Mouse (Mus musculus): ENCODE measurements around the gene Cep295nl. TPM values are rescaled to one million over a fixed set of nuclear protein-coding genes. Genes with fewer than 3 reads are reported as not detected.
"Not testable (repeated sequence)": the region's sequence is repeated elsewhere in the genome, so short reads cannot be mapped to it uniquely, and the experiment has no call there.

Cep295nl gene
- total RNA-seq, 4 experiments from 2014 or later, result 0.82 to 1.0 (median 0.88) TPM

DNA sequence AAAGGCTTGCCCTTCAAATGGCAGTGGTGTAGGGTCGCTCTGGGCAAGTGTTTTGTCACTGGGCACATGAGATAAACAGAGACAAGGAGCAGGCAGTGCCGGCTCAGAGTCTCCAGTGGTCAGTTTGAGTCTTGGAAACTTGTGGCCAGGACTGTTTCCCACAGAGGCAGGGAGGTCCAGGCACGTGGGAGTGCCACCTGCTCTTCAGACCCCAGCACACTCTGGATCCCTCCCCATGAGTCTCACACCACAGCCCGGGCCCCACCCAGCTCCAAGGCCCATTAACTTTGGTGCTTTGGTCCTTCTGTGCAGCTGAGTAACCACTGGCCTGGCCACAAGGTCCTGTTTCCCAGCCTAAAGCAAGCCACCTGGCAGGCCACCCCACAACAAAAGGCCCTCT, 20.3 kb downstream of the Cep295nl start:
- no peak for DNase-seq (ENCODE audit: low spot score)

DNA sequence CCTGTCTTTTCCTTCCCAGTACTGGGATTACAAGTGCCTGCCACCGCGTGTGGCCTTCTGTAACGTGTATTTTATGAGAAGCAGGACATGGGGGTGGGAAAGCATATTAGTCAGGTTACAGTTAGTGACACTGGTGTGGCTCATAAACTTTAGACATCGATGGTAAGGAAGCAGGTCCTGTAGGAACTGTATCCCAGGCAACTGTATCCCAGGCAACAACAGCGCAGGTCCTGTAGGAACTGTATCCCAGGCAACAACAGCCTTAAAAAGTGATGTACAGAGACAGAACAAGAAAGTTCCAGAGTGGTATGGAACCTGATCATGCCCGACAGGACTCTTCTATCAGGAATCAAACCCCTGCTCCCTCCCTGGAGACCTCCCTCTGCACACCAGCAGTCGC, 20.8 kb downstream of the Cep295nl start:
- DNase-seq (ENCODE audit: low spot score), result no peak

DNA sequence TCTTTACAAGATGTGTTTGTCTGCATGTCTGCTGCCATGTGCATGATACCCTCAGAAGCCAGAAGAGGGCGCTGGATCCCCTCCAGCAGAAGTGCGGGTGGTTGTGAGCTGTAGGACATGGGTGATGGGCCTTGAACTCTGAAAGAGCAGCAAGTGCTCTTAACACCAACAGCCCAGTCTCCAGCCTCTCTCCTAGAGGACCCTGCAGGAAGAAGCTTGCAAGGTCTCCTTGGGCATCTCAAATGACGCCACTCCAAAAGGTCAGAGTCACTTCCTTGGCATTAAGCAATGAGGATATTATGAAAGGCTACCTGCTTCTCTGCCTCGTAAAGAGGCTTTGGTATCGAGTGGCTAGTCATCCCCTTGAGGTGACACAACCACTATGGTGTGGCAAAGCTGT, 23.6 kb downstream of the Cep295nl start:
- DNase-seq (ENCODE audit: low spot score), result no peak

DNA sequence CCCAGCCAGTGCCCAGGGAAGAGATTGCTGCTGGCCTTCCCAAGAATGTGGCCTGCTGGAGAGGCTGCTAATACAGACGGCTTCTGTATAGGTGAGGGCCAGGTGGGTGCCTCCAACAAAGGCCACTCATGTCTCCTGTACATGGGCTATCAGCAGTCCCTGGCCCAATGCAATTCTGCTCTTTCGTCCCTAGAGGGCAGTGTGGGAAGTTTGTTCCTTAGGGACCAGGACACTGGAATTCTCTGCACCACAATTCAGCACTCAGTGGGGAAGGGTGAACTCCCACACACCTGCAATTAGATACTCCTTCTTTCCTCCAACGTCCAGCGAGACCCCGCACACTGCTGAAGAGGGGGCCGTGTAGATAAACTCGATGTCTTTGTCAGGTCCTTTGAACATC, 25.2 kb downstream of the Cep295nl start:
- DNase-seq (ENCODE audit: low spot score), result peak; percentile 61

DNA sequence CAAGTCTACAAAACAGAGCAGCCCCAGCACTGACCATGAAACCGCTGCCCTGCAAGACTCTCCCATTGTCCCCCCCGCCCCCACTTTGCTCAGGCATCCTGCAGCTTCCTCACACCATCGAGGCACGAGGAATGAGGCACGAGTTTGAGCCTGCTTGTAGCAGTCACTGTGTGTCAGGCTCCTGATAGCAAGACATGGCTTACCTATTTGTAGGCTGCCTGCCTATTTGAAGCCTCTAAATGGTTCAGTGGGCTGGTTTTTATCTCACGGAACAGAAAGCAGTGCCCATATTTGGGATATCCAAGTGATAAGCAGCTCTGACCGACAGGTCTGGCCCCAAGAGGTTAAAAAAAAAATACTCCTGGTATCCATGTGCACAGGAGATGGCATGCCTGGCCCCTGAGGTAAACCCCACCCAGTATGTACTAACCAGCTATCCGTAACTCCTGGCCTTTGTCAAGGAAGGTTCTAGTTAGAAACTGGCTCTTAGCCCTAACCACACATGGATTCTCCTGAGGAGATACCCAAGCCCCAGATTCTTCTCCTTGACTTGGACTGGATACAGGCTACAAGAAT, 26.0 kb downstream of the Cep295nl start:
- no peak for DNase-seq (ENCODE audit: low spot score)

DNA sequence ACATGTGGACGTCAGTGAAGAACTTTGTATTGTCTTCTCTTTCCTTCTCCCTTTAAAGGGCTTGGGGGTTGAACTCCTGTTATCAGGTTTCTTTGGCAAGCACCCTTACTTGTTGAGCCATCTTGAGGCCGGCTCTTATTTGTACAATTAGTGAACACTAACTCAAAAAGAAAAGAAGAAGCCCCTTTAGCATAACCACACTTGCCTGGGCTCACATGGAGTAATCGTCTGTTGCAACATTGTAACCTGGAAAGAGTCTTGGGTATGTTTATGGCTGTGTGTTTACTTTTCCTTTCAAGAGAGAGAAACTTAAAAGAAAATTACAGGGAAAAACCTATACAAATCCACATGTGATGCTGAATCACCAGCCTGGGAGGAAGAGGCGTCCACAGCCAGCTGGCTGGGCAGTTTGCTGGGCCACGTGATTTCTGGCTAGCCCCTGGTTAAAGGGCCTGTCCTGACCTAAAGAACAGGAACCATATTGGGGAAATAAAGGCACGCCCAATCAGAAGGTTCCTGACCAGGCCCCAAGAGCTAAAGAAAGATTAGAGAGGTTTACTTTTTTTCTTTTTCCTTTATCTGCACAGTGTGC, 30.1 kb downstream of the Cep295nl start:
- no peak for DNase-seq (ENCODE audit: low spot score)

DNA sequence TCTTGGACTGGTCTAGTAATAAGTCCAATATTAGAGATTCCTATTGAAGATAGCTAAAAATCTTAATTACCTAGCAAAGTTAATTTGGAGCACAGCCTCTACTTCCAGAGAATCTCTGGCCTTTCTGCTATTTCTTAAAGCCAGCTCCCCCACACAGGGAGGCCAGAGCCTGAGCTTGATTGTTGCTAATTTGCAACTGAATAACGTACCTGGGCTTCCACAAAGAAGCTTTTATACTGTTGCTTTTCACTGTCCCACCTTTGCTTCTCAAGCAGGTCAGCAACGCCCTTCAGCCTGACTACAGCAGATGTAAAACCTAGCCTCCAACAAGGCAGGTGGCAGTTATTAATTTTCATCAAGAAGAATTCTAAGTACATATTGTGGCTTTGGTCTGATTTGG, 34.3 kb downstream of the Cep295nl start:
- DNase-seq (ENCODE audit: low spot score), result not testable (repeated sequence)

DNA sequence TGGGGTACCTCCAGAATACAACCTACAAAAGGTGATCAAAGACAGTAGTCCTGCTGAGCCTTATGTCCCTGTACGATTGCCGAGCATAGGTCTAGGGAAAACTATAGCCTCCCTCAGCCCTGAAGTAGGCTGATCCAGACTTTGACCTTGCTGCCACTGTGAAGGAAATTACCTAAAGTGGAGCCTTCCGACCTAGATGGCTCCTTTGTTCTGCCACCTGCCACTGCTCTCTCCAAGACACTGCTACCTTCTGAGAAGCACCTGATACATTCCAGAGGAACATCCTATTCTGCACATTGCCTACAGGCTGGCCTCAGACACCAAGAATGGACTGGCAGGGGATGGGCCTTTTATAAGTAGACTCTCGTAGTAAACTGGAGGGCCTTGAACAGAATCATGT, 38.3 kb downstream of the Cep295nl start:
- DNase-seq (ENCODE audit: low spot score), result not testable (repeated sequence)

DNA sequence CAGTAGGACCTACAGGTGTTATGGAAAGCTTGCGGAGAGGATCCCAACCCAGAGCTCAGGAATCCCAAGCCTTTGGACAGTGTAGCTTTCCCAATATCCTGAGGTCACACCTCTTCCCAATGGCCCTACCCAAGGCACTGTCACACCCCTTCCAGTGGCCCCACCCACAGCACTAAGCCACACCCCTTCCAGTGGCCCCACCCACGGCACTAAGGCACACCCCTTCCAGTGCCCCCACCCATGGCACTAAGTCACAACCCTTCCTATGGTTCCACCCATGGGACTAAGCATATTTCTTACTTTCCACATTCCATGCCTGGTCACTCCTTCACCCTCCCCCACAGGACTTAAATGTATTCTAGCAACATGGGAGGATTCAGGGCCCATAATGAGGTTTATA, 43.5 kb downstream of the Cep295nl start:
- no peak for DNase-seq (ENCODE audit: low spot score)

DNA sequence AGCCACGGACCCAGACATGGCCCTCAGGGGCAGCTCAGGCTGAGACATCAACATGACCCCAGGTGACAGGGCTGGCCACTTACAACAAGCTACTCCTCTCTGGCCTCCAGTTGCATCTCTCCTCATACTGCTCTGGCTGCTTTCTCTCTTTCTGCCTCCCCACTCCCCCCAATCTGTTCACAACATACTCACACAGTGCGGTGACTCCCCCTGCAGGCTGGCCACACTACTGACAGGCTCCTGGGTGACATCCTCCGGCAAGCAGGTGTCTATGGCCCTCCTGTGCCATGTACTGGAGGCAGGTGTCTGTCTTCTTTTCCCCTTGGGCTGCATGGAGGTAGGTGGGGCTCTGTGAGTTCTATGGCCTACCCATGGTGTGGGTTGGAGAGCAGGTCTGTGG, 44.3 kb downstream of the Cep295nl start:
- no peak for DNase-seq (ENCODE audit: low spot score)

DNA sequence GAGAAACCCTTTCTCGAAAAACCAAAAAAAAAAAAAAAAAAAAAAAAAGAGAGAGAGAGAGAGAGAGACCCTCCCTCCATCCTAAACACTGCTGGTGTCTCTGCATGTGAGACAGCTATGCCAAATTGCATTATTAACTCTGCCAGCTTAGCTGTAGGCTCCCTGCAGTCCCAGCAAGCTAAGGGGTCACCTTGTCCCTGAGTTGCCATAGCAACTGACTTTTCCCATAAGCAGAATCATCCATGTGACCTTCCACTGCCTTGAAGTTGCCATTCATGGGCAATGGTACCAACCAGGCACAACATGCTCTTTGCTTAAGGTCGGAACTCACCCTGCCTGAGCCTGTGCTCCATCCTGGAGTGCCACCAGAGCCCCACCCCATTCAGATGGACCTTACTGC, 47.3 kb downstream of the Cep295nl start:
- DNase-seq (ENCODE audit: low spot score), result no peak

DNA sequence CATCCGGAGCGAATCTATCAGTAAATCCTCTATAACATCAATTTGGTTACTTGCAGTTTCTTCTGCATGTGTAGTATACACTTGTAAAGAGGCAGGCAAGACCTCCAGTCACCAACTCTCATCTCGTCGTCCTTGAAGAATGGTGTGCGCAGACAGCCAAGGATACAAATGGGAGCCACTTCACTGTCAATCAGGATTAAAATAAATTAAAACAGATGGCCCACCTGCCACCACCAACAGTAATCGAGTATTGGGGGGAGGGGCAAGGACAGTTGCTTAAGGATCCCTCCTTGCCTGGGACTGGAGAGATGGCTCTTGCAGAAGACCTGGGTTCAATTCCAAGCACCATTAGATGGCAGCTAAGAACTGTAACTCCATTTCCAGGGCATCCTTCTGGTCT, 49.6 kb downstream of the Cep295nl start:
- DNase-seq (ENCODE audit: low spot score), result no peak

DNA sequence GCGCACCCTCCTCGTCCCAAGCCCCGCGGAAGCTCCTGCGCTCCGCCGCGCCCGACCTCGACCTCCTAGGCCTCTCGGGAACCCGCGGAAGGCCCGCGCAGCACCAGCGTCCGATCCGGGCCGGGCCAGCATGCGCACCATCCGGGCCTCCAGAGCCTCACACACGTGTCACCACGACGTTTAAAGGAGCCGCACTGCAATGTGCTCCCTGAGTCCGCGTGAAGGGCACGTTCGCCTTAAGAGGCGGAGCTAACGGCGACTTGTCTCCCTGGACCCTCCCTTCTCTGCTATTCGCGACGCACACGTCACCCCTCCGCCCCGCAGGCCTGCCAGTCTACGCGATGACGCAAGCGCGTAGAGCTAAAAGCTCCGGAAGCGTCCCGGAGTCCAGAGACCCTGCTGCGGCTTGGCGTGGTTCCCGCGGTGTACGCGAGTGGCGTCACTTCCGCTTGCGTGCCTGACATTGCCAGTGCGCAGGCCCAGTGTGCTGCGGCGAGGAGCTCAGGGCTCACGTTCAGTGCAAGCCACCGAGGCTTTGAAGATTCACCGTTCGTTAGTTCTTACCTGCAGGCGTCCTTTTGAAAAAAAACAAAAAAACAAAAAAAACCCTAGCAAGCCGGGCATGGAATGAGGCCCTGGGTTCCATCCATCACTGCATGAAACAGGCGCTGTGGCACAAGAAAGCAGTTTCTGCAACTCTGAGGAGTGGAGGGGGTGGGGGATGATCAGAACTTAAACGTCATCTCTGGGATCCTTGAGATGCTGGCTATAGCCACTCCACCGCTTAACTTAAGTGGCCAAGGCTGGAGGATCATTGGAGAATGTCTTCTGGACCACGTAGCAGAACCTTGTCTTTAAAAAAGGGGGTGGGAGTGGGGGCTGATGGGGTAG, 52.1 kb downstream of the Cep295nl start, which contains the start of gene Usp36:
TSS of gene Usp36 (minus strand) at position 246 of the 891 bp plus-strand sequence.
- DNase-seq (ENCODE audit: low spot score), result peak; percentile 100

DNA sequence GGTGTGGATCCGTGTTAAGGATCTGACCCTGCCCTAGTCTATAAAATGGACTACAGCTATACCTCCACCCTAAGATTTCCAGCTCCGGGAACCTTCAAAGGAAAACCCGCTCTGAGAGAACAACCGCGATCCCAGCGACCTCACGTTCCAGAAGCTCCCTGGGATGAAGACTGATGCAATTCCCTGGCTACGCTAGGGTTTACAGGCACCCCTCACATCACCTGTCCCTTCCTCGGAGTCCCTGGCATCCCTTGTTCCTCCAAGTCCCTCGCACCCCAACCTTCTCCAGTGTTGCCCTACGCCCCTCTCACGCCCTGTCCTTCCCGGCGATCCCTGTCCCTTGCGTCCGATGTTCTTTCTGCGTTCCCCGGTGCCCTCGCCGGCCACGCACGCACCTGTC, 52.7 kb downstream of the Cep295nl start:
- DNase-seq (ENCODE audit: low spot score), result no peak

DNA sequence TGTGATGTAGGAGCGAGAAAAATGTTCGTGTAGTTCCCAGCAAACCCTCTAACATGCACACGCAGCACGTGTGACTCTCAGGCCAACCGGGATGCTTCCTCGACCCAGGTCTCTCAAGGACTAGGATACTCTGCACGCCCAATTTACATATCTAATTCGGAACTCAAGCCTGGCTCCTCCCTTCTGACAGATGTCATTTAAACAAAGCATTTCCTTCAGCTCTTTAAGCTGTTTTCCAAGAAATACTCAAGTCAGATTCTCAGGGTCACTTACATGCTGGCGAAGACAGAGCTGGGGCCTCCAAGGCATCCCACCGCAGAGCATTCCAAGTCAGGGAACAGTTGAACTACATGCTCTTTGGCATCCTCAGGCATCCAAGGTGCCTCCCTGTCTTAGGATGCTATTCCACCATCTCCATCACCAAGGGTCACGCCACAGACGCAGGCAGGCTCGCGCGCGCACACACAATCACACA, 53.2 kb downstream of the Cep295nl start:
- no peak for DNase-seq (ENCODE audit: low spot score)

DNA sequence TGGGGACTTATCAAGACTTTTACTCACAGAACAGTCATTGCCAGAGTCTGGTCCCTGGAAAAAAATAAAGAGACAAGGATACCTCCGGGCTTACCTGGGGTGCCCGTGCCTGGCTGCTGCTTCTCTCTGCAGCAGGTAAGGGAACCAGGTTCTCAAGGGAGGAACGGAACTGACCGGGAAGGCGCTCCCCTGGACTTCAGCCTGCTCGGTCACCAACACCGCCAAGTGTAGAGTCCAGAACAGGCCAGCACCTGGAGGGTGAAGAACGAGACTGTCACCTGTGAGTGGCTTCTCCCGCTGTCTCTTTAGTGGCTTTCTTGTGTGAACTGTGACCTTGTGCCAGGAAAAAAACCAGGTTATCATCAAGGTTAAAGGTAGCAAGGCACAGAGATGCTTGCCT, 54.7 kb downstream of the Cep295nl start:
- DNase-seq (ENCODE audit: low spot score), result no peak

DNA sequence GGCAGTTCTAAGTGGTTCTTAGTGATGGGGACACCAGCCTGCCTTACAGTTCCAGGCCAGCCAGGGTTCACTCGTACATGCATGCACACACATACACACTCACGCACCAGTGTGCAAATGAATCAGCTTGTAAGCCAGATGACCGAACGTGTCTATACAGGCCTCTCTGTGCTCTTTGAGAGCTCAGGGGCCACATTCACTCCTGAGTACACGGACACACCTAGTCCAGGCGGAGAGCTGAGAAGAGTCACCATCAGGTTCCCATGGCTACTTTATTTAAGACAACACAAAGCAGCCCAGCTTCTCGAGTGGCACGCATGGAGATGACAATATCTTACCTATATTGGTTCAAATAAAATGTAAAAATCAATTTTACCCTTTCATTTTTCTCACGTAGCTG, 55.9 kb downstream of the Cep295nl start:
- no peak for DNase-seq (ENCODE audit: low spot score)

DNA sequence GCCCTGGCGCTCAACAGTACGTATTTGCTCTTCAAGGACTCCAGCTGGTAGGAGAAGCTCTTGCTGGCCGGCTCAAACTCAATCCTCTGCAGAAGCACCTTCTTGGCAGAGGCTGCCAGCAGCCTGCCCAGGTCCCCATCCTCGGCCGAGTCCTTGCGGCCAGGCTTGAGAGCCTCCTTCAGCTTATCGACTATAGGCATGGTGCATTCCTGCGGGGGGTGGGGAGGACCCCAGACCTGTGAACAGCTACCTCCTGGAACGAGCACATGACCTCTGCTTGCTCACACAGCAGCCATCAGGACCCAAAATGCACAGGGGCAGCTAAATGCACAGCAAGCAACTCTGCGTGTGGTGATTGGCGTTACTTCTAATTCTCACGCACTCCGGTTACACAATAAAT, 56.5 kb downstream of the Cep295nl start:
- no peak for DNase-seq (ENCODE audit: low spot score)

Measured in heart, adult 8-10 months (tissue).